Mouse (Mus musculus) thymus, postnatal 4 days (tissue): ENCODE data around the gene Ctsd.

ENCODE experiments used
- DNase-seq: peaks from one replicate; pipeline ENCODE4 v3.0.0; 2021

The Ctsd gene

GRCm38 (mm10) chr7:142328507-142328906, 59.3 kb downstream of the Ctsd start:
- DNase-seq: no peak

DNA sequence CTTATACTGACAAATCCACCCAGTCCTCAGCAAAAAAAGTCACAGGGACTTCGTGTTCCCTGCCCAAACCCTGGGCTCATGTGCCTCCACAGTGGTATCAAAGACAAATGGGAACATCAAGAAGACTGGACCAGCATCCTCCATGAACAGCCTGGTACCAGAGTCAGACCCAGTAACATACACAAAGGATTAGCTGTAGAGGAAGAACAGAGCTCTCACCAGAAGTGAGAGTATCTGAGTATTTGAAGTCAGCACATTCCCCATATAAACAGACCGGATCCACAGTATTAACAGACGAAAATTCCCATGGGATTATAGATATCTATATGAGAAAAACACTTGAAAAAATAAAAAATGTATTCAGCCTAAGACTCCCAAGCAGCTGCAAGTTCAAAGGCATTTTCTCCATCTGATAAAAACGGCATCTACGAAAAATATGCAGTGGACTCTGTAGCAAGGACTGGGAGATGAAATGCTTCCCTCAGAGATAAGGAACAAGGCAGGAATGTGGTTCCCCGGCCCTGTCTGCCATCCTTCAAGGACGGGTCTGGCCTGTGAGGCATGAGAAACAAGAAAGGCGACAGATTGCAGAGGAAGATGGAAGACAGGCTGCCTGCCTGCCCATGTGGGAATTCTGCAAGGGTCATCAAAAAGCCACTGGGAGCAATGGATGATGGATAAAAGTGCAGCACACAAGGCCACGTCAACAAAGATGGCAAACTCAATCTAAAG, 61.0 kb downstream of the Ctsd start:
- no peak for DNase-seq
